Mouse (Mus musculus) B cell, adult 2 months (primary cell): ENCODE data around the gene Fam49a.

Experiments used
- DNase-seq, 2 experiments: peaks; one replicate each; pipeline ENCODE4 v3.0.0; 2022

Gene Fam49a

DNA sequence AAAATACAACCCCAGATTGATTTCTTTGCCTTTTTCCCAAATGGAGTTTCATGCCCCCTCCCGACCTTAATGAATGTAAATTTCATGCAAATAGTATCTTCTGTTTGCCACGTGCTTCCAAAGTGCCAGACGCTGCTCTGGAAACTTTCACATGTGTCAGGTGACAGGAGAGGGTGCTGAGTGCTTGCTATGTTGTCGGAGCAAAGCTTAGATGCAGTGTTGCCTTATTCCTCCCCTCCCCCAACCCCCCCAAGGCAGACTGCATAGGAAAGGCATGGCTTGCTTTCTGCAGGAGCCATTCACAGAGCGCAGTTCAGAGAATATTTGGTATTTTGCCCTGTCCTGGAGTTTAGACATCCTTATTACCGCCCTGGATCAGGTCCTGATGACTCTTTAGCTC, 12.2 kb downstream of the Fam49a start:
- DNase-seq = no peak

- no peak for DNase-seq
Measured at GRCm38 (mm10) chr12:12275124-12275779, 13.3 kb downstream of the Fam49a start.

- DNase-seq = no peak
Measured at GRCm38 (mm10) chr12:12277741-12278463, 16.0 kb downstream of the Fam49a start.

DNA sequence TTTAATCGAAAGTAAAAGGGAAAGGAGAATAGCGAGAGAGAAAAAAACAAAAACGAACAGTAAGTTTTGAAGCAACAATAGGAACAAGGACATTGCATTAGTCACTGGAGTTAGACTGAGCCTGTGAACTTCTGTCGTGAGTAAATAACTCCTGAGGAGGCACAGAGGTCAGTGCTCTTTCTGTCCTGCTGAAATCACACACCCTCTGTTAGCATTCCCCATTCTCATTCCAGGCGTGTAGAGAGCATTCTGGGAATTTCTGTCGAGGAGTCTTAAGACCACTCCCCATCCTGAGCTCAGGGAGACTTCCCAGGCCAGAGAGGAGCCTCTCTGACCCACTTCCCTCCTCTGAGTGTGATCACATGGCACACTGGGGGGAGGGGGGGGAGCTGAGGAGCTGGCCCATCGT, 16.5 kb downstream of the Fam49a start:
- DNase-seq = no peak

- no peak for DNase-seq
Measured at GRCm38 (mm10) chr12:12283702-12284288, 21.9 kb downstream of the Fam49a start.

DNA sequence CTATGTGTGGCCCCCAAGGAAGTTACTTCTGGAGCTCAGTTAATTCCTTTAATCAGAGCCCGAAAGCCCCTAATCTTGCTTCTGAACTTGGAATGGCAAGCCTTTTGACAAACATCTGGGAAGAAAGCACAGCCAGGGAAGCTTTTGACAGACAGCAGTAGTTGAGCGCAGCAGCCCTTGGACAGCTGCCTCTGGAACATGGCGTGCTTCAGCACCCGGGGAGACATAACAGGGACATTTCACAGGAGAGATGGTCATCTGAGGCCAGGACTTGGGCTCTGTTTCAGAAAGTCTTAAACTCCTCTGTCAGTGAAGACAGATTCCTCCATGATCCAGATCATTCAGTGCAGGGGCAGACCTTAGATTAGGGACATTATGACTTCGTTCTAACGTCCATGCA, 22.6 kb downstream of the Fam49a start:
- no peak for DNase-seq

- DNase-seq = peak; percentile 19 to 31
Measured at GRCm38 (mm10) chr12:12287131-12287786, 25.3 kb downstream of the Fam49a start.

- no peak for DNase-seq
Measured at GRCm38 (mm10) chr12:12287787-12288132, 25.8 kb downstream of the Fam49a start.

GRCm38 (mm10) chr12:12288586-12288985, 26.6 kb downstream of the Fam49a start:
- DNase-seq = no peak

GRCm38 (mm10) chr12:12289636-12290035, 27.7 kb downstream of the Fam49a start:
- DNase-seq = peak in 1 of 2 experiments; percentile 21

- DNase-seq = no peak
Measured at GRCm38 (mm10) chr12:12292043-12292618, 30.2 kb downstream of the Fam49a start.

- no peak for DNase-seq
Measured at GRCm38 (mm10) chr12:12294380-12295171, 32.6 kb downstream of the Fam49a start.

- no peak for DNase-seq
Measured at GRCm38 (mm10) chr12:12298451-12298850, 36.5 kb downstream of the Fam49a start.

- DNase-seq = no peak
Measured at GRCm38 (mm10) chr12:12299303-12299702, 37.4 kb downstream of the Fam49a start.

GRCm38 (mm10) chr12:12301149-12301548, 39.2 kb downstream of the Fam49a start:
- peak in 1 of 2 experiments; percentile 35 for DNase-seq

DNA sequence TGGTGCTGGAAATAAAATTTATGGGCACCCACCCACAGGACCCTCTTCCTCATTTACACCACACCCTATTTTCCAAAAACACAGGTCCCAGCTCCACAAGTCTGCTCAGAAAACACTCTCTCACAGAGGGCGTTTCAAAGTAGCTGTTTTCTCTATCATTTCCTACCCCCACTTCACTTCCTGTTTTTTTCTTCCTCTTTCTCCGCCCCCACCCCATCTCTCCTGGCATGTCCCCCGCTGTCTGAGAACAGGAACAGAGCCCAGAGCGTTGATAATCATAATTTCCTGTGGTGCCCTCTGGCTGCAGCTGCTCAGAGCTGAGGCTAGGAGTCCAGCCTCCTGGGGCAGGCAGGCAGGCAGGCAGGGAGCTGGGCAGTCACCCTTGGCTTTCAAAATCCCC, 39.9 kb downstream of the Fam49a start:
- DNase-seq = peak; percentile 76 to 82

GRCm38 (mm10) chr12:12306214-12306613, 44.3 kb downstream of the Fam49a start:
- DNase-seq = no peak

- no peak for DNase-seq
Measured at GRCm38 (mm10) chr12:12306814-12307213, 44.9 kb downstream of the Fam49a start.

- no peak for DNase-seq
Measured at GRCm38 (mm10) chr12:12307245-12307644, 45.3 kb downstream of the Fam49a start.

GRCm38 (mm10) chr12:12313437-12313836, 51.5 kb downstream of the Fam49a start:
- peak; percentile 57 to 58 for DNase-seq

DNA sequence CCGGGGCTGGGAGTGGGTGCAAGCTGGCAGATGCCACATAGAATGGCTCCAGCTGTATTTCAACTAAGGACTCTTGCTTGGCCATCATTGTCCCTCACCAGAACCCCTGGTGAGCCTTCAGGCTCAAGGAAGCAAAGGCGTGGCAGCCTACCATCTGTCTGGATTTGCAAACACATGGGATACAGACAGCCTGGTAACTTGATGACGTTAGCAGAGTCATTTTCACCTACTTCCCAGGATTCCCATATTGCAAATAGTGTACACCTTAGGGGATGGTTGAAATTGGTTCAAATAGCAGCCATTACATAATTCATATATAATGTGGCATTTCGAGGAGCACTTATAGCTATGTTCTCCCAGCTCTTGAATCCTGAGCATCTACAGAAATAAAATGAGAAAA, 52.0 kb downstream of the Fam49a start:
- no peak for DNase-seq

DNA sequence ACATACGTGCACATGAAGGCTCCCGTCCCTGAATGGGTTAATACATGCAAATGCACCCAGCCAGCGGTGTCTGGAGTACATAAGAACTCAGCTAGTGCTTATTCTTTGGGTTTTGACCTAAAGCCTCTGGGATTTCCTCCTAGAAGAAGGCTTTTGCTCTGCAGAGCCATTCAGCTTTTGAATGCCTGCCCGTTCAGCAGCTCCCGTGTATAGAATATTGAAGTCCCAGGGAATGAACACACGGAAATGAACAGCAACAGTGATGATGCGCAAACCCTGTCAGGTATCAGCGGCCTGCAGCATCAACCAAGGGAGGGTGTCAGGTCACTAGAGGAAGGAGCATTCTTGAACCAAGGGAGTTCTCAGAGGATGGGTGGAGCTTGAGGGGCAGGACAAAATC, 52.4 kb downstream of the Fam49a start:
- DNase-seq = no peak
